Mouse (Mus musculus) mouse embryonic stem cell (cell line): ENCODE measurements around the gene Nav1.
"Not testable (repeated sequence)": the region's sequence is repeated elsewhere in the genome, so short reads cannot be mapped to it uniquely, and the experiment has no call there.

Experiments used
- in situ Hi-C, 2 experiments: fragments of 300-500 bp; cut with MboI; formaldehyde crosslinking; loops; 1 replicate in 1 of 2; 3 replicates in 1 of 2; pipeline ENCODE4 v1.14.3; 2019 to 2020; ENCODE audit warnings: low sequenced_read_pairs in 2 of 2, low pct_unique_long_range_greater_than_20kb in 1 of 2, mixed read lengths in 1 of 2; ENCODE audit not compliant: unreplicated experiment in 1 of 2

Nav1 gene

GRCm38 (mm10) chr1:135509145-135510084 lies 97.7 kb downstream of the Nav1 start:
- in situ Hi-C loops = no loop called here

GRCm38 (mm10) chr1:135508349-135508634 lies 98.8 kb downstream of the Nav1 start:
- in situ Hi-C loops = no loop called here

- in situ Hi-C loops = no loop called here
These were observed 99.3 kb downstream of the Nav1 start for GRCm38 (mm10) chr1:135507572-135508348.

GRCm38 (mm10) chr1:135505499-135505898 lies 101.6 kb downstream of the Nav1 start:
- in situ Hi-C loops = no loop called here

- in situ Hi-C loops = no loop called here
These were observed 103.7 kb downstream of the Nav1 start for GRCm38 (mm10) chr1:135503436-135503835.

- in situ Hi-C loops = no loop called here
These were observed 104.3 kb downstream of the Nav1 start for GRCm38 (mm10) chr1:135502750-135503149.

- in situ Hi-C loops = no loop called here
These were observed 105.0 kb downstream of the Nav1 start for GRCm38 (mm10) chr1:135502135-135502534.

- in situ Hi-C loops = no loop called here
These were observed 108.4 kb downstream of the Nav1 start for GRCm38 (mm10) chr1:135498455-135499358.

- in situ Hi-C loops = no loop called here
These were observed 112.0 kb downstream of the Nav1 start for GRCm38 (mm10) chr1:135495048-135495447.

GRCm38 (mm10) chr1:135493862-135494261 lies 113.2 kb downstream of the Nav1 start:
- in situ Hi-C loops = no loop called here

- in situ Hi-C loops = no loop called here
These were observed 114.7 kb downstream of the Nav1 start for GRCm38 (mm10) chr1:135492406-135492805.

GRCm38 (mm10) chr1:135490931-135491666 lies 116.0 kb downstream of the Nav1 start:
- in situ Hi-C loops = no loop called here

GRCm38 (mm10) chr1:135488879-135489278 lies 118.2 kb downstream of the Nav1 start:
- in situ Hi-C loops = no loop called here

GRCm38 (mm10) chr1:135485179-135485578 lies 121.9 kb downstream of the Nav1 start:
- in situ Hi-C loops = no loop called here

- in situ Hi-C loops = not testable (repeated sequence)
These were observed 122.5 kb downstream of the Nav1 start for GRCm38 (mm10) chr1:135484503-135485051.

- in situ Hi-C loops = no loop called here
These were observed 123.1 kb downstream of the Nav1 start for GRCm38 (mm10) chr1:135483971-135484370.

GRCm38 (mm10) chr1:135482666-135483065 lies 124.4 kb downstream of the Nav1 start:
- in situ Hi-C loops = no loop called here

- in situ Hi-C loops = no loop called here
These were observed 125.4 kb downstream of the Nav1 start for GRCm38 (mm10) chr1:135481656-135482055.
